In the genomic region with DNA sequence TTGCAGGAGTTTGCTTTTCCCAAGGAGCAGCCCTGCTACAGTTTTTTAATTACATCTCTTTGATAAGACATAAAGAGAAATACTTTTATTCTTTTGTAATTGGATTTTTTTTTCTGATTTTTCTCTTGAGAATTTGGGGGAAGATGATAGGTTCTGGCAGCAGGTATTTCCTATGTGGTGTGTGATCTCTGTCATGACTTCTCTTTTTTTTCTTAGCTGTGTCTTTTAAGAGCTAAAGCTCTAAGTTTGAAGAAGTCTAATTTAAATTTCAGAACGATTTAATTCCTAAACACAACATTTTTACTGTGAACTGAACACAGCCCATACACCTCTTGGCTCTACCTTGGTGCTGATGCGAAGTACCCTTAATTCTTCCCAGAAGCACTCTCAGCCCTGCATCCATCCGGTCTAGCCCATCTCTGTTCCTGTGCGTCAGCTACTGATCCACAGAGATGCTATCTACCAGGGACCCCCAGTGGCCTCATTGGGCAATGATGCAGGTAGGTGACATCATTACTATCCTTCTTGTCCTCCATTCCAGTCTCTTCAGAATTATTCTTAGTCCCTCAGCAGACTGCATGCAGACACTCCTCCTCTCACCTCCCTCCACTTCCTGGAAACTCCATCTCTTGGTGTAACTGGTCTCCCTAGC, we compare ENCODE assay signal across 19 mouse cellular contexts.
"Had no signal": no experiment of that assay in that cellular context is flagged by ENCODE, and none has a peak within 500 bp of the region (broad histone marks: within the 10 kb centered on the region; RNA-seq: fewer than 3 reads in every experiment).

No protein-coding gene starts in this region.

- H3K4me1 ChIP-seq: limb, embryonic 12.5 days; lung, embryonic 15.5 days; midbrain, embryonic 12.5 days; neural tube, embryonic 13.5 days had no signal

- H3K27ac ChIP-seq: limb, embryonic 12.5 days; liver, embryonic 13.5 days; lung, embryonic 15.5 days; midbrain, embryonic 12.5 days; neural tube, embryonic 13.5 days had no signal

- H3K4me2 ChIP-seq: limb, embryonic 12.5 days; liver, embryonic 13.5 days; lung, embryonic 15.5 days; midbrain, embryonic 12.5 days; neural tube, embryonic 13.5 days had no signal

- H3K27me3 ChIP-seq: limb, embryonic 12.5 days; liver, embryonic 13.5 days; lung, embryonic 15.5 days; megakaryocyte, embryonic 14.5 days; midbrain, embryonic 12.5 days; neural tube, embryonic 13.5 days had no signal

- H3K36me3 ChIP-seq: limb, embryonic 12.5 days; liver, embryonic 13.5 days; lung, embryonic 15.5 days; midbrain, embryonic 12.5 days; neural tube, embryonic 13.5 days had no signal

- H3K4me3 ChIP-seq: limb, embryonic 12.5 days; liver, embryonic 13.5 days; lung, embryonic 15.5 days; megakaryocyte, embryonic 14.5 days; midbrain, embryonic 12.5 days; neural tube, embryonic 13.5 days had no signal

- ATAC-seq: intestine, postnatal 0 days; liver, postnatal 0 days had no signal

- DNase-seq: kidney, adult 8-10 months; kidney, postnatal 25 days; layer of hippocampus, adult 9-11 months; layer of hippocampus, postnatal 36 days; liver; liver, embryonic 13.5 days; lung, postnatal 14 days; retina, postnatal 1 day; right cerebral cortex, postnatal 4 days; spleen, adult 18-20 months; thymus, adult 2 months; thymus, postnatal 36 days had no signal

- H3K9me3 ChIP-seq: limb, embryonic 12.5 days; liver, embryonic 13.5 days; lung, embryonic 15.5 days; megakaryocyte, embryonic 14.5 days; midbrain, embryonic 12.5 days; neural tube, embryonic 13.5 days had no signal

- H3K9ac ChIP-seq: limb, embryonic 12.5 days; liver, embryonic 13.5 days; liver, postnatal 0 days; lung, embryonic 15.5 days; midbrain, embryonic 12.5 days; neural tube, embryonic 13.5 days had no signal
